Mouse (Mus musculus) CD4-positive helper T cell, adult 2 months (primary cell): ENCODE results near the gene Fstl4.
A peak's percentile ranks its signal among the peaks of the same experiment; 100 is the strongest.

Source experiments
- DNase-seq: peaks from one replicate; pipeline ENCODE4 v3.0.0-alpha.2; 2012; ENCODE audit warnings: low read depth, missing footprints, low spot score

Fstl4 gene

GRCm38 (mm10) chr11:52904101-52904500 lies 139.7 kb downstream of the Fstl4 start:
- DNase-seq = no peak

- no peak for DNase-seq
Measured at GRCm38 (mm10) chr11:52910788-52911187, 146.4 kb downstream of the Fstl4 start.

- DNase-seq = no peak
Measured at GRCm38 (mm10) chr11:52914431-52914830, 150.0 kb downstream of the Fstl4 start.

GRCm38 (mm10) chr11:52915648-52916047 lies 151.2 kb downstream of the Fstl4 start:
- DNase-seq = no peak

- peak; percentile 65 for DNase-seq
Measured at GRCm38 (mm10) chr11:52919231-52919960, 155.0 kb downstream of the Fstl4 start.

GRCm38 (mm10) chr11:52924196-52924595 lies 159.8 kb downstream of the Fstl4 start:
- no peak for DNase-seq

GRCm38 (mm10) chr11:52928321-52928720 lies 163.9 kb downstream of the Fstl4 start:
- no peak for DNase-seq

GRCm38 (mm10) chr11:52939336-52940070 lies 175.1 kb downstream of the Fstl4 start:
- DNase-seq = no peak

- DNase-seq = no peak
Measured at GRCm38 (mm10) chr11:52942967-52943366, 178.5 kb downstream of the Fstl4 start.

GRCm38 (mm10) chr11:52954995-52955394 lies 190.6 kb downstream of the Fstl4 start:
- DNase-seq = no peak

GRCm38 (mm10) chr11:52968809-52969208 lies 204.4 kb downstream of the Fstl4 start:
- no peak for DNase-seq

- DNase-seq = no peak
Measured at GRCm38 (mm10) chr11:52970396-52970795, 206.0 kb downstream of the Fstl4 start.

- DNase-seq = no peak
Measured at GRCm38 (mm10) chr11:52986986-52987385, 222.6 kb downstream of the Fstl4 start.

GRCm38 (mm10) chr11:52994688-52995087 lies 230.3 kb downstream of the Fstl4 start:
- DNase-seq = no peak

- DNase-seq = no peak
Measured at GRCm38 (mm10) chr11:52996434-52997093, 232.1 kb downstream of the Fstl4 start.

- no peak for DNase-seq
Measured at GRCm38 (mm10) chr11:52997421-52997820, 233.0 kb downstream of the Fstl4 start.

- no peak for DNase-seq
Measured at GRCm38 (mm10) chr11:53000226-53000625, 235.8 kb downstream of the Fstl4 start.

- DNase-seq = no peak
Measured at GRCm38 (mm10) chr11:53003361-53003760, 238.9 kb downstream of the Fstl4 start.

- no peak for DNase-seq
Measured at GRCm38 (mm10) chr11:53003811-53004210, 239.4 kb downstream of the Fstl4 start.

- no peak for DNase-seq
Measured at GRCm38 (mm10) chr11:53009597-53009996, 245.2 kb downstream of the Fstl4 start.

- DNase-seq = no peak
Measured at GRCm38 (mm10) chr11:53011996-53012505, 247.6 kb downstream of the Fstl4 start.

GRCm38 (mm10) chr11:53013906-53014305 lies 249.5 kb downstream of the Fstl4 start:
- no peak for DNase-seq
